Mouse (Mus musculus) brain, embryonic 14.5 days (tissue): ENCODE data around the gene Cxadr. TPM values are rescaled to one million over a fixed set of nuclear protein-coding genes. Genes with fewer than 3 reads are reported as not detected.

Experiments used
- DNase-seq: peaks from one replicate; pipeline ENCODE4 v3.0.0-alpha.2; 2011; ENCODE audit warnings: low read depth
- CTCF ChIP-seq: fragments of 200-500 bp; IDR thresholded peaks from 2 replicates; pipeline ENCODE4 v1.5.1; 2012; ENCODE audit warnings: inconsistent platforms, mild to moderate bottlenecking, moderate library complexity, borderline replicate concordance; ENCODE audit not compliant: insufficient read depth, insufficient read length; ENCODE audit errors: extremely low read depth
- POLR2A ChIP-seq: fragments of 200-500 bp; IDR thresholded peaks from 2 replicates; pipeline ENCODE4 v1.6.1; 2012; ENCODE audit warnings: mild to moderate bottlenecking, inconsistent platforms, borderline replicate concordance; ENCODE audit not compliant: poor library complexity, insufficient read depth, insufficient read length, severe bottlenecking; ENCODE audit errors: extremely low read depth
- polyA plus RNA-seq: library from polyadenylated mRNA; depleted of rRNA; stranded (reverse); fragments of >200 nt; gene quantifications from 2 replicates; pipeline ENCODE4 v1.2.3, GENCODE M21; 2012; rRNA removed

The Cxadr gene
- polyA plus RNA-seq, 1 experiment = 124 TPM

GRCm38 (mm10) chr16:78376745-78377570 is 75.7 kb downstream of the Cxadr start, which contains the start of gene Btg3:
Gene Btg3 (minus strand): TSS chr16:78377192.
- TF ChIP-seq POLR2A (peak; percentile 45), CTCF (no peak)
- DNase-seq = peak; percentile 97

GRCm38 (mm10) chr16:78378493-78378892 is 77.2 kb downstream of the Cxadr start:
- no peak for TF ChIP-seq POLR2A

GRCm38 (mm10) chr16:78389122-78389521 is 87.8 kb downstream of the Cxadr start:
- peak; percentile 19 for DNase-seq
- TF ChIP-seq CTCF (no peak), POLR2A (no peak)

More at GRCm38 (mm10) chr16:78378493-78378892, 77.2 kb downstream of the Cxadr start:
- no peak for DNase-seq

GRCm38 (mm10) chr16:78389986-78390385 is 88.7 kb downstream of the Cxadr start:
- TF ChIP-seq CTCF (no peak), POLR2A (no peak)
- no peak for DNase-seq

- TF ChIP-seq POLR2A (no peak), CTCF (no peak)
- DNase-seq = no peak
These were observed 90.1 kb downstream of the Cxadr start for GRCm38 (mm10) chr16:78391354-78391753.

- no peak for DNase-seq
- TF ChIP-seq POLR2A (no peak), CTCF (no peak)
These were observed 97.4 kb downstream of the Cxadr start for GRCm38 (mm10) chr16:78398734-78399133.

GRCm38 (mm10) chr16:78399423-78399822 is 98.1 kb downstream of the Cxadr start:
- no peak for DNase-seq
- TF ChIP-seq POLR2A (no peak), CTCF (no peak)

GRCm38 (mm10) chr16:78402316-78402715 is 101.0 kb downstream of the Cxadr start:
- TF ChIP-seq POLR2A (no peak), CTCF (no peak)
- no peak for DNase-seq

GRCm38 (mm10) chr16:78406657-78407056 is 105.4 kb downstream of the Cxadr start:
- TF ChIP-seq CTCF (no peak), POLR2A (no peak)
- DNase-seq = no peak

- no peak for DNase-seq
- TF ChIP-seq CTCF (no peak), POLR2A (no peak)
These were observed 106.6 kb downstream of the Cxadr start for GRCm38 (mm10) chr16:78407855-78408254.

Other genes starting within 250 kb of the Cxadr start
- gene Btg3, start 75.7 kb downstream of the Cxadr start, polyA plus RNA-seq = 8.2 and 8.4 TPM in 2 replicates